Mouse (Mus musculus): Measurements from ENCODE around the gene Tmem208.
"Not testable (repeated sequence)": the region's sequence is repeated elsewhere in the genome, so short reads cannot be mapped to it uniquely, and the experiment has no call there.

Gene Tmem208

DNA sequence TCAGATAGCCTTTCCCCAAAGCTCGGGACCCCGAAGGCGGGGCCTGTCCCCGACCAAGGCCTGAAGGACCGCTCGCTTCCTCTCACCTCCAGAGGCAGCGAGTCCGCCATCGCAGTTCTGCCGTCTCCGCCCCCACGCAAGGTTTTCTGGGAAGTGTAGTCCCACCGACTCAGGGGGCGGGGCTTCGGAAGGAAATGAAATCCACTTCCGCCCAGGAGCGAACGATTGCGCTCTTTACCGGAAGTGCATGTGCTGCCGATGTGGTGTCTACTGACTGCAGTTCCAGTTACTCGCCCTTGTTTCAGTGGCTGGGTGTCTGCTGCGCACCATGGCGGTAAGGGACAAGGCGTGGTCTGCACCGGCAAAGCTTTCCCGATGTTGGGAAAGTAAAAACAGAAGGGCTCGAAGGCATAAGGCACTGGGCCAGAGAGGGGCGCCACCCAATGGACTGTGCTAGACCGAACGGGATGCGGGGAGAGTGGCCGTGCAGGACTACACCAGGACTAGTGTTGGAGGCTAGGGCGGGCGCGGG, at the start of gene Tmem208, which contains the start of gene Lrrc29:
Tmem208 (plus strand) TSS at position 214 of the 532 bp plus-strand sequence.
Lrrc29 (minus strand) TSS at position 138 of the 532 bp plus-strand sequence.
- DNase-seq (ENCODE audit: low spot score in 2 of 2), result peak; percentile 91 to 95

DNA sequence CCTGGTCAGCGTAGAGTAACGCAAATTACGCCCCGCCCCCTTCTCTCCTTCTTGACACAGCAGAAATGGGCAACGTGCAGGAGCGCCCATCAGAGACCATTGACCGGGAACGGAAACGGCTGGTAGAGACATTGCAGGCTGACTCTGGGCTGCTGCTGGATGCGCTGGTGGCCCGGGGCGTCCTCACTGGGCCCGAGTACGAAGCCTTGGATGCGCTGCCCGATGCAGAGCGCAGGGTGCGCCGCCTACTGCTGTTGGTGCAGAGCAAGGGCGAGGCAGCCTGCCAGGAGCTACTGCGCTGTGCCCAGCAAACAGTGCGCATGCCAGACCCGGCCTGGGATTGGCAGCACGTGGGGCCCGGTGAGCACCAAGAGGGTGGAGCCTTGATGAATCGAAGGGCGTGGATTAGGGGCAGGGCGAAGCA, 47.2 kb upstream of the Tmem208 start:
- peak in 1 of 2 experiments; percentile 77 for DNase-seq (ENCODE audit: low spot score in 2 of 2)

DNA sequence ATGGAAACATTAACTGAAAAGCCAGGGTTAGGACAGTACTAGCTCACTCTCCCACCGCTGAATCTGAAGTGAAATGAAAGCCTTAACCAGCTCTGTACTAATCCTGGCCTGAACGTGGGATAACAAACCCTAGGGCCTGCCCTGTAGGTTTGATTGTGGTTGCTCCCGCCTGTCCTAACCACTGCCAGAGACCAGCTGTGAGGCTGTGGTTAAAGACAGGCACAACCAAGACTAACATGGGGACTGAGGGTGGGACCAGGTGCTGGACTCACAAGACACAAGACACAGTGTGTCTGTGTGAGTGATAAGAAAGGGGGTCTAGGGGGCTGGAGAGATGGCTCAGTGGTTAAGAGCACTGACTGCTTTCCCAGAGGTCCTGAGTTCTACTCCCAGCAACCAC, 45.6 kb upstream of the Tmem208 start:
- DNase-seq (ENCODE audit: low spot score in 2 of 2), result no peak

DNA sequence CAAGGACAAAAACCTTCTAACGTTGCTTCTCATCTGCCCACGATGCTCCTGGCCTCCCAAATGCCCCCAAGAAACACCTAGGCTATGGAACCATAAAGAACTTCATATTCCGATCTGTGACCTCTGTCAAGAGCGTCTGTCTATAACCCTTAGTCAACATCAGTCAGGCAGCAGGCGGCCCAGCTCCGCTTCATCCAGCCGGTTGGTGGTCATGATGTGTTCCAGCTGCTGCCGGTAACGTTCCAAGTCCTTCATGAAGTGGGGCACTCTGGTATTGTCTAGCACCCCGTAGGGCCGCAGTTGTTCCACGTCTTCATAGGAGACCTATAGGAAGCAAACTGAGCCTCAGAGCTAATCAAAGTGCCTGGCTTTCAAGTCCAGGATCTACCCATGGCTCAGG, 44.3 kb upstream of the Tmem208 start:
- DNase-seq (ENCODE audit: low spot score in 2 of 2), result no peak

DNA sequence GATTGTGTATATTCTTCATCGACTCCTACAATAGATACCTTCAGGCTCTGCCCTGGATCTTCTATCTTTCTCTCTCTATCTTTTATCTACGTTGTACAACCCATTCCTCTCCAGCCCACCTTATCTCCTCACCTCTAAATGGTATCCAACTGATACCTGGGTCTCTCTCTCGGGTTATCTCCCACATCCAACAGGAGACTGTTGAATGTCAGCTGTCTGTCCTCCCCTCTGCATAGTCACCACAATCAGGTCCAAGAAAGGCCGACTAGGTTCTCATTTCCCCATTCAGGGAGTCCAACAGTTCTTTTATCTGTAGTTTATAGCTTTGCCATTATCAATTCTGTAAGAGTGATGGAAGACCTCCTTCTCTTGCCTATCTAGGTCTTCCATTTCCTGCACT, 43.9 kb upstream of the Tmem208 start:
- no peak for DNase-seq (ENCODE audit: low spot score in 2 of 2)

DNA sequence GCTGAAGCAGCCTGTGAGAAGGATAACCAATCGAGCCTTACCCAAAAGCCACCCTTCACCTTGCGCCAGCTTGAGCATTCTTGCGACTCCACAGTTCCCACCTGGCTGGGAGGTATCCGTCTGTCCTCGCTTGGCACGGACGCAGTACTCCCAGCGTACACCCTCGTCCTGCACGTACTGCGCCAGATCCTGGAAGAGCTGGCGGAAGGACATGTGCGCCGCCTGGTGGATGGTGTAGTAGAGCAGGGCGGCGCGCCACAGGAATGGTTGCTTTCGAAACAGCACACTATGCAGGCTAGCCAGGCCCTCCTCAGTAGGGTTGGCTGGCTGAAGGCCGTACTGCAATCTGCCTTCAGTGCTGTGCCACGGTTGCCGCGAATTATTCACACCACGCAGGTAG, 43.1 kb upstream of the Tmem208 start:
- DNase-seq (ENCODE audit: low spot score in 2 of 2), result peak in 1 of 2 experiments; percentile 31

DNA sequence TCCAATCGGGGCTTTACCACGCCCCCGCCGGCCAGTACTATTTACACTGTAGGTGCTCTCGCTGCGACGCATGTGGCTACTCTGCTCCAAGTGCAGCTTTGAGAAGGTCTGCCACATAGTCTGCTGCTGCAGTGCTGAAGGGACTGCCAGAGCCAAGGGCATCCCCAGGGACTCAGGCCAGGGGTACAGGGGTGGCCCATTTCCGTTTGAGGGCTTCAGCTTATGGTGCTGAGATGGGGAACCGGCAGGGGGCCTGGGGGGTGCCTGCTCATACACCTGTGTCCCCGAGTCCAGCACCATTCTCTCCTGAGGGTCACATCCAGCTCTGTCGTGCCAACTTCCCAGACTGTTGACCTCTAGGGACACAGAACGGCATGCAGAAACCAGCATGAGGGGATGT, 40.6 kb upstream of the Tmem208 start:
- DNase-seq (ENCODE audit: low spot score in 2 of 2), result no peak

DNA sequence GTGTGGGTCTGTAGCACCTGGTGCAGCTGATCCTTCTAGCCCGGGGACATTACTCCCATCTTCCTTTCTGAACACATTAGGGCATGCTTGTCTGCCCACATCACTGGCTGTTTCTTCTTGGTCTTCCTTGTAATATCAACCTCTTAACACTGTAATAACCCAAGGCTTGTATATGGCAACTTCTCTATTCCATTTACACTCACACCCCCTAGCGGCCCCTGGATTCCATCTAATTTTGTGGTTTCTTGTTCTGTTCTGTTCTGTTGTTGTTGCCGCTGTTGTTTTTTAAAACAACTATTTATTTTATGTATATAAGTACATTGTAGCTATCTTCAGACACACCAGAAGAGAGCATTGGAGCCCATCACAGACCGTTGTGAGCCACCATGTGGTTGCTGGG, 39.2 kb upstream of the Tmem208 start:
- DNase-seq (ENCODE audit: low spot score in 2 of 2), result no peak

DNA sequence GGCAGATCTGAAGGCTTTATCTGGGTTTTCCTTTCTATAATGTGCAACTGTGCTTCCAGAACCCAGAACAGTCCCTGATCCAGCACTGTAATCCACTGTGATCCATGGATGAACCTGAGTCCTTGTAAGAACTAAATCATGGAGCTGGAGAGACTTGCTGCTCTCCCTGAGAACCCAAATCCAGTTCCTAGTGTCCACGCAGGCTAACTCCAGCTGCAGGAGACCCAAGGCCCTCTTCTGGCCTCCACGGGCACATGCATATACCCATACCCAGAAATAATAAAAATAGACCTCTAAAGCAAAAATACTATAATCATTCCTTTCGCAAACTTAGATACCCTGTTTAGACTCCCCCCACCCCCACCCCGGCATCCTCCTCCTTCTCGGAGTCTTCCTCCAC, 37.9 kb upstream of the Tmem208 start:
- no peak for DNase-seq (ENCODE audit: low spot score in 2 of 2)

DNA sequence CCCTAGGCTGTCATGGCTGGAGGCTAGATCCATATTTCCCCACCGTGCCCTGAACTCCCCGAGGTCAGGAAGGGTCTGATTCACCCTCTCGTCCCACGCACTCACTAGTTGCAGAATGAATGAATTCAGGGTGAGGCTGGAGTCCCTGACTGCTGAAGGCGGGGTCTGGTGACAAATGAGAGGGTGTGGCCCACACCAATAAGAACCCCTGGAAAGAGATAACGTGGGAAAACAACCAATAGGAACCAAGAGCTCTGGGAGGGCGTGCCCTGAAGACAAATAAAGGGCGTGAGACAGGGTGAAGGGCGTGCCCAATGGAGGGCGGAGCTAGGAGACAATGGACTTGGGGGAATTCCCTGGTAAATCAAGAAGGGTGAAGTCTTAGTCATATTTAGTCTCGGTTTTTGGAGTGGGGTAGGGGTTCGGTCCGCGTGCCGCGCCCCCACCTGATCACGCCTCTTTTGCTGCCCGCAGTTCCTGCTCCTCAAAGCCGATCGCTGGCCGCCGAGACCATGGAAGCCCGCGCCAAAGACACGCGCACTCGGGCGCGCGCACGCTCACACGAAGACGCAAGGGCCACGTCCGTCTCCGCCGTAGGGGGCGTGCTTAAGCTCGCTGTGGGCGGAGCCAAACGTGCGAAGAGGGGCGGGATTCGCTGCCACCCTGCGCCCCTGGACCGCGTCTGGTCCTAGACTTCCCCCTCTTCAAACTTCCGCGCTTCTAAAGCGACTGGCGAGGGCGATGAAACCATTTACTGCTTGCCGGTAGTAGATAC, 37.0 kb upstream of the Tmem208 start:
- DNase-seq (ENCODE audit: low spot score in 2 of 2), result peak; percentile 85 to 90

DNA sequence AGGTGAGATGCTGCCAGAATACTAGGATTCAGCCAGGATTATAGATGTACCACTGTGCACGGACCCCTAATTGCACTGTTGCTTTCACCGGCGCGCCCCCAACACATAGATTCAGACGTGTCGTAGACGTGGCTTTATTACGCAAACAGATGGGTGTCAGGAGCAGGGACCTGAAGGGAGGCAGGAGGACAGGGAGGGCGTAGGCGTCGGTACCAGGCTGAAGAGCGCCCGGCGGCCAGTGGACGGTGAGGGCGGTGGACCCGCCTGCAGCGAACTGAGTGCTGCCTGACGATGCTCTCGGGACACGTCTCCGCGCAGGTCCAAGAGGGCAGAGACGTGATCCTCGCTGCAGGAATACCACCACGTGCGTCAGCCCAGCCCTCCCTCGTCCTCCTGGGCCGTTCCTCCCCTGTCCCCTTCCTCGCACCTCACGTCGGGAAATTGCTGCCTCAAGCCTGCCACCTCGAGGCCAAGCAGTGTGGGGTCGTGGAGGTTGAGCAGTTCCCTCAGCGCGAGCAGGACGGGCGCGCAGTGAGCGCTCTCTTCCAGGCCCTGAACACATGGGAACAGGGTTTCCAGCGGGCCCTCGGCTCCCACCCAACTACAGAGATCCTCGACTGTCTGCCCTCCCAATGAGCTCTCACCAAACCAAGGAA, 36.2 kb upstream of the Tmem208 start, which contains the start of gene 4931428F04Rik:
4931428F04Rik (minus strand) TSS at position 60 of the 656 bp plus-strand sequence.
- DNase-seq (ENCODE audit: low spot score in 2 of 2), result no peak

DNA sequence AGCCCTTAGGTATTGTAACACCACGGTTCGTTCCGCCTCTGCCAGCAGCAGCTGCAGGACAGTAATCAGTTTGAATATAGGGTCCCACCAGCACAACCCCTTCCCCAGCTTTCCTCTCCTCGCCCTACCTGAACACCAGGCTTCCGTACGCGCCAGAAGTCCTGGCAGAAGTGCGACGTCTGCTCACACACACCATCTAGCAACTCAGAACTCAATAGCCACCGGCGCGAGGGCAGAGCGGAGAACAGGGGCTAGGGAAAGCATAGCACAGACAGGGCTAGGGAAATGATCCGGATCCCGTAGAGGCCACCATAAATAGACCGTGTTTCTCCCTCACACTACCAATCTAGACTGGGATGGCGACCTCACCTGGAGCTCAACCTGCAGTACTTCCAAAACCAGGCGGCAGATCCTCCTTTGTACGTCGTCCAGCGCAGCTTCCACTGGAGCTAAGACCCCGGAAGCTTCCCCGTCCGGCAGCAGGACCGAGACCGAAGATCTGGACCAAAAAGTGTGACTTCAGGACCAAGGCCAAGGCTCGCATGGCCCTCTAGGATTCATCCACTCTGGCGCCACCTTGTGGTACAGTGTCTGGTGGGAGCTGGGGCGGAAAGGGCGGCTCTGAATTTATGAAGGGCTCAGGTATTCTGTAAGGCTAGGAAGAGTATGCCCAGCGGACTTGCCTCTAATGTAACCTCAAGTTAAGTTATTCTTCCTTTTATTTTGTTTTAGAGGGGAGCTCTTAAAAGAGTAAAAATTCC, 35.4 kb upstream of the Tmem208 start:
- DNase-seq (ENCODE audit: low spot score in 2 of 2), result peak; percentile 79 to 89

DNA sequence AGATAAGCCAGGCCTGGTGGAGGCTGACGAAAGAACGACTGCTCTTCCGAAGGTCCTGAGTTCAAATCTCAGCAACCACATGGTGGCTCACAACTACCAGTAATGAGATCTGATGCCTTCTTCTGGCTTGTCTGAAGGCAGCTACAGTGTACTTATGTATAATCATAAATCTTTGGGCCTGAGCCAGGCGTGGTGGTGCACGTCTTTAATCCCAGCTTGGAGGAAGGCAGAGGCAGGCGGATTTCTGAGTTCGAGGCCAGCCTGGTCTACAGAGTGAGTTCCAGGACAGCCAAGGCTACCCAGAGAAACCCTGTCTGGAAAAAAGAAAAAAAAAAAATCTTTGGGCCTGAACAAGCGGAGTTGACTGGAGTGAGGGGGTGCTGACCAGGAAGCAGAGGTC, 34.8 kb upstream of the Tmem208 start:
- not testable (repeated sequence) for DNase-seq (ENCODE audit: low spot score in 2 of 2)

DNA sequence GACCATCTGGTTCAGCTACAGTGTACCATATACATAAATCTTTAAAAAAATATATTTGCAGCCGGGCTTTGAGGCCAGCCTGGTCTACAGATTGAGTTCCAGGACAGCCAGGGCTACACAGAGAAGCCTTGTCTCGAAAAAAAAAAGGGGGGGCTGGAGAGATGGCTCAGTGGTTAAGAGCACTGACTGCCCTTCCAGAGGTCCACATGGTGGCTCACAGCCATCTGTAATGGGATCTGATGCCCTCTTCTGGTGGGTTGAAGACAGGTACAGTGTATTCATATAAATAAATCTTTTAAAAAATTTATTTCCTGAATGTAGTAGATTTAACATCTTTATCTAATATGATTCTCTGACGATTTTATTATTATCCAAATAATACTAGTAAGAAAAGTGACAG, 34.4 kb upstream of the Tmem208 start:
- not testable (repeated sequence) for DNase-seq (ENCODE audit: low spot score in 2 of 2)

DNA sequence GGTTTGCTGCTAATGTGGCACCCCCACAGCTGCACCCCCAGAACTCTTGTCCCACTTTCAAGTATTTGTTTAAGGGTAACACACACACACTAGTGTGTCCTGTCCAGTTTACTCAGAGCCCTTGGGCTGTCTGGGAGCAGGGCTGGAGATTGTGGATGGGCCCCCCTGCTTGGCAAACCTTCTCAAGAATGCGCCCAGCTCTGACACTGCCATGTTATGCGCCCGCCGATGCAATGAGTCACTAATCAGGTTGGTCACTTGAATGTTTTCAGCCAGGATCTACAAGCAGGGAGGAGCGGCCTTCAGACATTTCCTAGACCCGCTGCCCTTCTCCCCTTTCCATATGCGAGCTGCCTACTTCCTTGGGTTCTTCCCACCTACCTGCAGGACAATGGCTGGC, 33.7 kb upstream of the Tmem208 start:
- DNase-seq (ENCODE audit: low spot score in 2 of 2), result no peak

DNA sequence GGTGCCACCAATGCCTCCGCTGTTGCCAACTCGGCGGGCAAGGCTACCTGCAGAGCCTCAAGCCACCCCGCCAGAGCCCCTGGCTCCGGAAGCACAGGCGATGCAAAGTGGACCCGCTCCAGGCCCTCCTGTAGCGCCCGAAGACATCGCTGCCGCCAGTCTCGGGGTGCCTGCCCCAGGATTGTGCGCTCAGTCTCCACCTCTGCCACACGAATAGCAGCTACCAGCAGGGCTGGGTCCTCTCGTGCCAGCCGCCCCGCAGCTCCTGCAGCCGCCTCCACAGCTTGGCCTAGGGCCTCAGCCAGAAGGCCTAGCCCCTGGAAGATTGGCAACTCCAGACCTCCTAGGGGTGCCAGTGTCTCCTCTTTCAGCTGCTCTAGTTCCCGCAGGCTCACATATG, 32.7 kb upstream of the Tmem208 start:
- no peak for DNase-seq (ENCODE audit: low spot score in 2 of 2)

DNA sequence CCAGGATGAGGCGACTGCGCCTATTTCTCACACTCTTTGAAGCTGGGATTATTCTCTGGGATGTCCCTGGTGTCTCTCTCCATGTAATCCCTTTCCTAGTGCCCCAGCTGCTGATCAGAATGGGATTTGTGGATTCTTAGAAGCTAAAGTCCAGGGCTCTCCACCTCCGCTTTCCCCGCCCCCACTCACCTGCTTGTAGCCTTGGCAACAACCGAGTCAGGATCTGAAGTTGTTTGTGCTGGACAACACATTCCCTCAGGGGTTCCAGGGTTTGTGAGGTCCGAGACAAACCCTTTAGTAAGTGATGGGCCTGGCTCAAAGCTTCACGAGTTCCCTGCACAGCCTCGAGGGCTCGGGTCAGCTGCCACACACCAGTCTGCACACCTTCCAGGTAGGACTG, 31.4 kb upstream of the Tmem208 start:
- no peak for DNase-seq (ENCODE audit: low spot score in 2 of 2)

DNA sequence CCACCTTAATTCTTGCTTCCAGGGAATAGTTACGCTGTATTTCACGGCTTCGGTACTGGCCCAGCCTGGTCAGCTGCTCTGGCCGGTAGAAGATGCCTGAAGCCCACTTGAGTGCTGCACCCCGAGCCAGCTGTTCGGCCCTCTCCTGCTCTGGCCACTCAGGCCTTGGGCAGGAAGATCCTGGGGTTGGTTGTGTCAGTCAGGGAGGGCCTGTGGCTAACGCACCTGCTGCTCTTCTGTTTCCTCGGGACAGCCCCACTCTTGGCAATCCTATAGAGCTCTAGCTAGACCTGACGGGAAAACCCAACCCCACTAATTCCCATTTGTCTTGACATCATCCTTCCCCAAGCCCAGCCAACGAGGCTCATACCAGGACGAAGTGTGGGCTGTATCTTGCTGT, 30.9 kb upstream of the Tmem208 start:
- no peak for DNase-seq (ENCODE audit: low spot score in 2 of 2)

DNA sequence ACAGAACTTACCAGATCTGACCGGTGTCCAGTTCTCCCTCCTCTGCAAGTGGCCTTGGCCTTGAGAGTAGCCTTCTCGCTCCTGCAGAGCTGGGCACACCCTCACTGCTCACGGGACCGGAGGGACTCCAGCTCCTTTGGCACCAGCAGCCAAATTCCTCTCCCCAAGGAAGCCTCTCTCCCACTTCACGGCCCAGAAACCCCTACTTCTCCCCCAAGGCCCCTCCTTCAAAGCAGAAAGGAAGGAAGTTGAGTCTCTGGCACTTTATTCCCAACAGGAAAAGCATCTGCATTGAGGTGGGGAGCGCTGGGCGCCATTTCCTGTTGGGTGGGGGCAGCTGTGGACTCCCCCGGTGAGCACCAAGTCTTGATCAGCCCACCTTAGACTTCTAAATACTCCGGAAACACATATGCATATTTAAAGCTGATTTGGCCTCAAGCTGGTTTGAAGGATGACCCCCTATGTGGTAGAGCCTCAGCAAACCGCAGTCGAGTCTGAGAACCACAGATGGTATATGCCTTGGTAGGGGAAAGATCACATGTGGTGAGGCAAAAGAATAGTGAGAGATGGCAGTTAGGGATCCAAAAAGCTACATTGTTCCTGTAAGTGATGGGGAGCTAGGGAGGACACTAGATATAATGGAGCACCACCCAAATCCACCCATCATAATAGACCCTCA, 30.1 kb upstream of the Tmem208 start, which contains the start of gene Exoc3l:
Exoc3l (minus strand) TSS at position 207 of the 679 bp plus-strand sequence.
- DNase-seq (ENCODE audit: low spot score in 2 of 2), result no peak

DNA sequence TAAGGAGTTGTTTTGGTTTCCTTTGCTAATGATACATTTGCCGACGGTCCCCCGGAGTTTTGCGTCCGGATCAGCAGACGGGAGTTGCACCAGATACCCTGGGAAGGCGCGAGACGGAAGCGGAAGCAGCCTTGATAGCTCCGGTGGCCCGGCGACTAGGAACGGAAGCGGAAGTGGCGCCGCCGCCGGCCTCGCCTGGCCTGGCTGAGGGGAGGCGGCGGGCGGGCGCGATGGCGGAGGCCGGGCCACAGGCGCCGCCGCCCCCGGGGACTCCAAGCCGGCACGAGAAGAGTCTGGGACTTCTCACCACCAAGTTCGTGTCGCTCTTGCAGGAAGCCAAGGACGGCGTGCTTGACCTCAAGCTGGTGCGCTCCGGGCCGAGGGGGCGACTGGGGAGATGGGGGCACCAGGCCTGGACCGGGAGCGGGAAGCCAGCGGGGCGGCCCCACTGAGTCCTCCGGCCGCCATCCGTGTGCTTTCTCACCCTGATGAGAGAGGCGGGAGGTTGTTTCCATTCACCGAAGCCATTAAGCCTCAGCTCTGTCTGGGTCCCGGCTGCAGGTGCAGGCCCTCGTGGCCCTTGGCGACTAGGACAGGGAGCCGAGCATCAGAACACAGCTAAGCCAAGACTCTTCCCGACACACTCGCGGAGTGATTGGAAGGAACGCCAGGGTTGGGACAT, 28.5 kb upstream of the Tmem208 start, which contains the start of gene E2f4:
E2f4 (plus strand) TSS at position 153 of the 682 bp plus-strand sequence.
- DNase-seq (ENCODE audit: low spot score in 2 of 2), result peak; percentile 78 to 89

Measured in urinary bladder, adult 18-20 months (tissue).